Mouse (Mus musculus) brain, adult 10 weeks (tissue): ENCODE results near the gene Vmn2r60. TPM values are rescaled to one million over a fixed set of nuclear protein-coding genes. Genes with fewer than 3 reads are reported as not detected.

Experiments used
- polyA plus RNA-seq: library from polyadenylated mRNA; stranded (reverse); fragments of 350-450 nt; fragmentation: Illumina TruSeq; extraction: RNeasy Lipid Tissue Mini Kit (QIAGEN cat#74804); gene quantifications from one replicate; pipeline ENCODE4 v1.2.3, GENCODE M21; 2015; ENCODE audit warnings: low read depth, low replicate concordance

Gene Vmn2r60
- not detected for polyA plus RNA-seq

GRCm38 (mm10) chr7:42107470-42107869 lies at the start of gene Vmn2r60:
Vmn2r60 (plus strand) TSS chr7:42107770.

GRCm38 (mm10) chr7:42058923-42059322 lies 48.6 kb upstream of the Vmn2r60 start, which contains the start of gene Vmn2r59:
Vmn2r59 (minus strand) TSS chr7:42059023.

Other genes with a start within 250 kb of the Vmn2r60 start
- gene Vmn2r58, start 235.1 kb upstream of the Vmn2r60 start, polyA plus RNA-seq: not detected
- gene Vmn2r59, start 48.7 kb upstream of the Vmn2r60 start, polyA plus RNA-seq: not detected
- gene Vmn2r61, start 152.3 kb downstream of the Vmn2r60 start, polyA plus RNA-seq: not detected